ENCODE assay signal across 9 mouse cellular contexts in genomic region chr10:88389576-88389975, GRCm38 (mm10). TPM values are rescaled to one million over a fixed set of nuclear protein-coding genes. Genes with fewer than 3 reads are reported as not detected.
DNase-seq lines count a peak whose midpoint lies in the region; ATAC-seq and TF ChIP-seq lines count a peak whose summit lies in the region.
"Had no signal": no experiment of that assay in that cellular context is flagged by ENCODE, and none has a peak within 500 bp of the region (broad histone marks: within the 10 kb centered on the region; RNA-seq: fewer than 3 reads in every experiment).

No protein-coding gene starts in this region.

- 67% methylated on average over 4 of the region's 4 CpGs for WGBS in hindbrain, embryonic 15.5 days
- WGBS in hindbrain, embryonic 11.5 days = 61% methylated on average over 4 of the region's 4 CpGs
- 75% methylated on average over 4 of the region's 4 CpGs for WGBS in midbrain, embryonic 14.5 days

- no peak overlapping the region for H3K4me2 ChIP-seq in hindbrain, embryonic 15.5 days
- no peak overlapping the region for H3K4me2 ChIP-seq in hindbrain, embryonic 11.5 days (replicated peaks; ENCODE audit: low read depth, low read length)
- H3K4me2 ChIP-seq in midbrain, embryonic 14.5 days (ENCODE audit: low read length) = no peak overlapping the region
- H3K4me2 ChIP-seq: neural tube, embryonic 12.5 days had no signal

- H3K4me3 ChIP-seq in hindbrain, embryonic 15.5 days = no peak overlapping the region
- H3K4me3 ChIP-seq in hindbrain, embryonic 11.5 days (ENCODE audit: low read depth, low read length) = no peak overlapping the region
- peak overlapping the region; percentile 51; the same call in 1 of the 2 replicates for H3K4me3 ChIP-seq in bone marrow macrophage, adult 2 months (ENCODE audit: insufficient read depth, low read length)
- H3K4me3 ChIP-seq in midbrain, embryonic 14.5 days (replicated peaks; ENCODE audit: low read depth, low read length) = no peak overlapping the region
- H3K4me3 ChIP-seq: neural tube, embryonic 12.5 days had no signal

- TF ChIP-seq POLR2A in bone marrow macrophage, adult 2 months (IDR thresholded peaks at IDR 0.05; ENCODE audit: borderline replicate concordance, low read depth, low read length) = no peak

- DNase-seq in hindbrain, embryonic 11.5 days (ENCODE audit: low spot score) = no peak
- DNase-seq in CD4-positive, CD25-positive, alpha-beta regulatory T cell, adult 2 months (ENCODE audit: low read depth, low spot score) = peak; percentile 78
- no peak for DNase-seq in urinary bladder, adult 18-20 months (ENCODE audit: low spot score in 2 of 2)
- DNase-seq in midbrain, embryonic 14.5 days = no peak

- no peak overlapping the region for H3K27ac ChIP-seq in hindbrain, embryonic 15.5 days (replicated peaks)
- H3K27ac ChIP-seq in hindbrain, embryonic 11.5 days (ENCODE audit: low read depth, low read length) = no peak overlapping the region
- peak overlapping the region; percentile 63 for H3K27ac ChIP-seq in bone marrow macrophage, adult 2 months (ENCODE audit: insufficient read depth, low read depth, low read length)
- no peak overlapping the region for H3K27ac ChIP-seq in midbrain, embryonic 14.5 days (replicated peaks; ENCODE audit: low read depth, low read length)
- H3K27ac ChIP-seq: neural tube, embryonic 12.5 days had no signal

- H3K9ac ChIP-seq in hindbrain, embryonic 15.5 days = no peak overlapping the region
- H3K9ac ChIP-seq in hindbrain, embryonic 11.5 days (ENCODE audit: low read depth, low read length) = no peak overlapping the region
- no peak overlapping the region for H3K9ac ChIP-seq in midbrain, embryonic 14.5 days (replicated peaks; ENCODE audit: low read length)
- H3K9ac ChIP-seq: neural tube, embryonic 12.5 days had no signal

- H3K27me3 ChIP-seq in hindbrain, embryonic 15.5 days = no peaks in the 10 kb centered on the region
- H3K27me3 ChIP-seq in hindbrain, embryonic 11.5 days (ENCODE audit: control insufficient read depth, insufficient read depth, low read length) = no peaks in the 10 kb centered on the region
- H3K27me3 ChIP-seq in midbrain, embryonic 14.5 days (ENCODE audit: control insufficient read depth, insufficient read depth, low read length) = no peaks in the 10 kb centered on the region
- H3K27me3 ChIP-seq: neural tube, embryonic 12.5 days had no signal

- peak; percentile 44 for ATAC-seq in hindbrain, embryonic 15.5 days (ENCODE audit: low FRiP score, low read depth)
- no peak for ATAC-seq in hindbrain, embryonic 11.5 days (ENCODE audit: low FRiP score)
- ATAC-seq in megakaryocyte-erythroid progenitor cell, adult 5-6 weeks (replicated peaks; ENCODE audit: low FRiP score, low TSS enrichment, poor library complexity, severe bottlenecking) = peak; percentile 36
- no peak for ATAC-seq in erythroblast, adult 5-6 weeks (replicated peaks; ENCODE audit: low FRiP score, poor library complexity, severe bottlenecking)
- ATAC-seq in midbrain, embryonic 14.5 days (ENCODE audit: low FRiP score, low TSS enrichment) = no peak

- H3K9me3 ChIP-seq in hindbrain, embryonic 15.5 days = no peaks in the 10 kb centered on the region
- H3K9me3 ChIP-seq in hindbrain, embryonic 11.5 days (ENCODE audit: control insufficient read depth, low read length) = no peaks in the 10 kb centered on the region
- H3K9me3 ChIP-seq in midbrain, embryonic 14.5 days (ENCODE audit: control insufficient read depth, low read length) = no peaks in the 10 kb centered on the region
- H3K9me3 ChIP-seq: neural tube, embryonic 12.5 days had no signal

- peaks cover 10% of the 10 kb centered on the region for H3K4me1 ChIP-seq in hindbrain, embryonic 15.5 days (replicated peaks)
- no peaks in the 10 kb centered on the region for H3K4me1 ChIP-seq in hindbrain, embryonic 11.5 days (replicated peaks; ENCODE audit: control insufficient read depth, insufficient read depth, low read length)
- peaks cover 67% of the 10 kb centered on the region for H3K4me1 ChIP-seq in bone marrow macrophage, adult 2 months (ENCODE audit: control insufficient read depth, insufficient read depth, low read length)
- no peaks in the 10 kb centered on the region for H3K4me1 ChIP-seq in midbrain, embryonic 14.5 days (ENCODE audit: control insufficient read depth, insufficient read depth, low read length)

- no peaks in the 10 kb centered on the region for H3K36me3 ChIP-seq in hindbrain, embryonic 15.5 days
- H3K36me3 ChIP-seq in hindbrain, embryonic 11.5 days (ENCODE audit: control insufficient read depth, insufficient read depth, low read length) = no peaks in the 10 kb centered on the region
- no peaks in the 10 kb centered on the region for H3K36me3 ChIP-seq in midbrain, embryonic 14.5 days (ENCODE audit: control insufficient read depth, insufficient read depth, low read length)
- H3K36me3 ChIP-seq: neural tube, embryonic 12.5 days had no signal

- no peak for TF ChIP-seq CTCF in bone marrow macrophage, adult 2 months (IDR thresholded peaks at IDR 0.05; ENCODE audit: low read depth, low read length)

RNA-seq across cellular contexts. Expression of gene Gnptab, which starts 10.6 kb away (rescaled TPM):
- polyA plus RNA-seq in hindbrain, embryonic 15.5 days (2015; fragmentation: Nextera tagmentation; extraction: Ambion mirVana) = 21.9 and 24.0 TPM in 2 replicates
- 9.7 and 11.1 TPM in 2 replicates for polyA plus RNA-seq in hindbrain, embryonic 11.5 days (2014; fragmentation: Nextera tagmentation; extraction: Ambion mirVana)
- 22.9 and 26.8 TPM in 2 replicates for polyA plus RNA-seq in bone marrow macrophage, adult 2 months (2012; ENCODE audit: insufficient read depth, insufficient read length, missing spikeins)
- 37.1 and 44.4 TPM in 2 replicates for total RNA-seq in megakaryocyte-erythroid progenitor cell, adult 5-6 weeks (2014; fragmentation: Nextera tagmentation)
- 39.3 and 45.2 TPM in 2 replicates for total RNA-seq in megakaryocyte-erythroid progenitor cell, adult 5-6 weeks (2017)
- total RNA-seq in erythroblast, adult 5-6 weeks (2015; ENCODE audit: low replicate concordance) = 19.2 and 20.2 TPM in 2 replicates
- total RNA-seq in erythroblast, adult 5-6 weeks (2017; ENCODE audit: low replicate concordance) = 7.9 and 11.0 TPM in 2 replicates
- 18.1 and 20.0 TPM in 2 replicates for polyA plus RNA-seq in midbrain, embryonic 14.5 days (2014; fragmentation: Nextera tagmentation; extraction: Ambion mirVana)

RNA-seq across cellular contexts. Expression of gene Dram1, which starts 10.7 kb away (rescaled TPM):
- 0.53 and 0.97 TPM in 2 replicates for polyA plus RNA-seq in hindbrain, embryonic 15.5 days (2015; fragmentation: Nextera tagmentation; extraction: Ambion mirVana)
- 0.59 and 1.0 TPM in 2 replicates for polyA plus RNA-seq in hindbrain, embryonic 11.5 days (2014; fragmentation: Nextera tagmentation; extraction: Ambion mirVana)
- 76.0 and 77.0 TPM in 2 replicates for polyA plus RNA-seq in bone marrow macrophage, adult 2 months (2012; ENCODE audit: insufficient read depth, insufficient read length, missing spikeins)
- not detected in 2 replicates for total RNA-seq in megakaryocyte-erythroid progenitor cell, adult 5-6 weeks (2014; fragmentation: Nextera tagmentation)
- total RNA-seq in megakaryocyte-erythroid progenitor cell, adult 5-6 weeks (2017) = 0.76 and 0.80 TPM in 2 replicates
- total RNA-seq in erythroblast, adult 5-6 weeks (2015; ENCODE audit: low replicate concordance) = 13.8 and 19.0 TPM in 2 replicates
- total RNA-seq in erythroblast, adult 5-6 weeks (2017; ENCODE audit: low replicate concordance) = 7.5 and 11.8 TPM in 2 replicates
- 0.18 and 0.50 TPM in 2 replicates for polyA plus RNA-seq in midbrain, embryonic 14.5 days (2014; fragmentation: Nextera tagmentation; extraction: Ambion mirVana)

Comparison
In these comparisons a context has a peak if more than half of its experiments do, and no peak if none do; other contexts are left out.
1. ATAC-seq: peak in hindbrain, embryonic 15.5 days (single experiment) and megakaryocyte-erythroid progenitor cell, adult 5-6 weeks (single experiment); none in hindbrain, embryonic 11.5 days (single experiment), erythroblast, adult 5-6 weeks (single experiment) and midbrain, embryonic 14.5 days (single experiment).
2. RNA of gene Dram1, which starts 10.7 kb away (polyA plus RNA-seq): 76.0 to 77.0 TPM in bone marrow macrophage, adult 2 months; 0.59 to 1.0 TPM in hindbrain, embryonic 11.5 days, 0.53 to 0.97 TPM in hindbrain, embryonic 15.5 days and 0.18 to 0.50 TPM in midbrain, embryonic 14.5 days; every median in the first group is over 10 times any median in the second.